Mouse (Mus musculus): ENCODE data around the gene Atf7ip. TPM values are rescaled to one million over a fixed set of nuclear protein-coding genes. Genes with fewer than 3 reads are reported as not detected.

Gene Atf7ip
- polyA plus RNA-seq, 1 experiment from 2014 or later = 38.2 TPM

GRCm38 (mm10) chr6:136491631-136492030 lies 14.3 kb upstream of the Atf7ip start:
- H3K27ac ChIP-seq (ENCODE audit: low read length) = no peak overlapping the region
- no peaks in the 10 kb centered on the region for H3K4me1 ChIP-seq (ENCODE audit: control insufficient read depth, insufficient read depth, low read length)
- ATAC-seq = no peak
- no peaks in the 10 kb centered on the region for H3K36me3 ChIP-seq (ENCODE audit: control insufficient read depth, insufficient read depth, low read length)
- WGBS = 89% methylated on average over 5 of the region's 5 CpGs
- no peaks in the 10 kb centered on the region for H3K9me3 ChIP-seq (replicated peaks; ENCODE audit: control insufficient read depth, low read length, poor library complexity, severe bottlenecking)
- H3K27me3 ChIP-seq (ENCODE audit: control insufficient read depth, insufficient read depth, low read depth, low read length) = no peaks in the 10 kb centered on the region
- H3K9ac ChIP-seq (ENCODE audit: low read depth, low read length) = no peak overlapping the region
- H3K4me2 ChIP-seq (ENCODE audit: low read length) = no peak overlapping the region
- no peak overlapping the region for H3K4me3 ChIP-seq (ENCODE audit: low read depth, low read length)

GRCm38 (mm10) chr6:136492251-136492650 lies 13.7 kb upstream of the Atf7ip start:
- Histone ChIP-seq H3K9me3 (replicated peaks; ENCODE audit: control insufficient read depth, low read length, poor library complexity, severe bottlenecking) (no peaks in the 10 kb centered on the region), H3K4me2 (ENCODE audit: low read length) (no peak overlapping the region), H3K27ac (ENCODE audit: low read length) (no peak overlapping the region), H3K9ac (ENCODE audit: low read depth, low read length) (no peak overlapping the region), H3K36me3 (ENCODE audit: control insufficient read depth, insufficient read depth, low read length) (no peaks in the 10 kb centered on the region), H3K27me3 (ENCODE audit: control insufficient read depth, insufficient read depth, low read depth, low read length) (no peaks in the 10 kb centered on the region), H3K4me1 (ENCODE audit: control insufficient read depth, insufficient read depth, low read length) (no peaks in the 10 kb centered on the region), H3K4me3 (ENCODE audit: low read depth, low read length) (no peak overlapping the region)
- ATAC-seq = no peak
- WGBS = 91% methylated on average over 4 of the region's 4 CpGs

GRCm38 (mm10) chr6:136493486-136493885 lies 12.5 kb upstream of the Atf7ip start:
- Histone ChIP-seq H3K9me3 (replicated peaks; ENCODE audit: control insufficient read depth, low read length, poor library complexity, severe bottlenecking) (no peaks in the 10 kb centered on the region), H3K9ac (ENCODE audit: low read depth, low read length) (no peak overlapping the region), H3K4me2 (ENCODE audit: low read length) (no peak overlapping the region), H3K4me3 (ENCODE audit: low read depth, low read length) (no peak overlapping the region), H3K4me1 (ENCODE audit: control insufficient read depth, insufficient read depth, low read length) (no peaks in the 10 kb centered on the region), H3K27me3 (ENCODE audit: control insufficient read depth, insufficient read depth, low read depth, low read length) (no peaks in the 10 kb centered on the region), H3K27ac (ENCODE audit: low read length) (no peak overlapping the region), H3K36me3 (ENCODE audit: control insufficient read depth, insufficient read depth, low read length) (no peaks in the 10 kb centered on the region)
- no peak for ATAC-seq
- 94% methylated on average over 7 of the region's 7 CpGs for WGBS

DNA sequence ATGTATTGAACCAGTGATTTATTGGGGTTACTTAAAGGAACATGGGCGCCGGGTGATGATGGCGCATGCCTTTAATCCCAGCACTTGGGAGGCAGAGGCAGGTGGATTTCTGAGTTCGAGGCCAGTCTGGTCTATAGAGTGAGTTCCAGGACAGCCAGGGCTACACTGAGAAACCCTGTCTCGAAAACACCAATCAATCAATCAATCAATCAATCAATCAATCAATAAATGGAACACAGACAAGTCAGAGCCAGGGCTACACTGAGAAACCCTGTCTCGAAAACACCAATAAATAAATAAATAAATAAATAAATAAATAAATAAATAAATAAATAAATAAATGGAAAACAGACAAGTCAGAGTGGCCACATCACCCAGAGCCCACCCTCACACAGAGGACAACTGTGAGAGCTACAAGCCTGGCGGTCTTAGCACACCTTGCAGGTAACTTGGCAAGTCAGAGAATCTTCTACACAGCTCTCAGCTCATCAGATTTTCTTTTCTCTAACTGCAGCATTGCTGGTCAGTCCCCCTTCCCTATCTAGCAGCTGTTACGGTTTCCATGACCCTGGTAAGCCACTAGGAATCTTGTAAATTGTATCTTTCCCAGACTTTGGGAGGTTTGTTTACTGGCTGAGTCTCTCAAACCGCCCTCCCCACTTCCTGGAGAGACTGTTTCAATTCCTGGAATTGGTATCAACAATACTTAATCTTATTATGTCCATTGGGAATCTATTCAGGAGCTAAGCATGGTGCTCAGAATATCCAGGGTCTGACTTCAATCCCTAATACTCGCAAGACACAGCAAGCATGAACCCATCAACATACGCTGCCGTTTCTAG lies 11.8 kb upstream of the Atf7ip start:
- no peak for ATAC-seq
- Histone ChIP-seq H3K27ac (ENCODE audit: low read length) (no peak overlapping the region), H3K4me1 (ENCODE audit: control insufficient read depth, insufficient read depth, low read length) (no peaks in the 10 kb centered on the region), H3K4me2 (ENCODE audit: low read length) (no peak overlapping the region), H3K9me3 (replicated peaks; ENCODE audit: control insufficient read depth, low read length, poor library complexity, severe bottlenecking) (no peaks in the 10 kb centered on the region), H3K27me3 (ENCODE audit: control insufficient read depth, insufficient read depth, low read depth, low read length) (no peaks in the 10 kb centered on the region), H3K9ac (ENCODE audit: low read depth, low read length) (no peak overlapping the region), H3K4me3 (ENCODE audit: low read depth, low read length) (no peak overlapping the region), H3K36me3 (ENCODE audit: control insufficient read depth, insufficient read depth, low read length) (no peaks in the 10 kb centered on the region)
- 91% methylated on average over 12 of the region's 12 CpGs for WGBS

DNA sequence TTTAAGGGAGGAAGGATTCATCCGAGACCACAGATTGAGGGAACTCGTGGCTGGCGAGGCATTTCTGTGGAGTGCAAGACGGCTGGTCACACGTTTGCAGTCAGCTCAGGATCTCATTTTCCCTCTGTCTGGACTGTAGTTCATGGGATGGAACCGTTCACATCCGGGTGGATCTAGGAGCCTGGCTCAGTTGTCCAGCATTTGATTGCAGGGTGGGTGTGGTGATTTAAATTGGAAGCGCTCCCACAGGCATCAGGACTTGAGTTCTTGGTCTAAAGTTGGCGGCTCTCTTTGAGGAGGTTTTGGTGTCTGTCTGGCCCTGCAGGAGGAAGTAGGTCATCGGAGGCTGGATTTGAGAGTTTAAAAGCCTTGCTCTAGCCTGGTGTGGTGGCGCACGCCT lies 10.9 kb upstream of the Atf7ip start:
- Histone ChIP-seq H3K4me3 (ENCODE audit: low read depth, low read length) (no peak overlapping the region), H3K4me2 (ENCODE audit: low read length) (no peak overlapping the region), H3K4me1 (ENCODE audit: control insufficient read depth, insufficient read depth, low read length) (no peaks in the 10 kb centered on the region), H3K27me3 (ENCODE audit: control insufficient read depth, insufficient read depth, low read depth, low read length) (no peaks in the 10 kb centered on the region), H3K27ac (ENCODE audit: low read length) (no peak overlapping the region), H3K9ac (ENCODE audit: low read depth, low read length) (no peak overlapping the region), H3K9me3 (replicated peaks; ENCODE audit: control insufficient read depth, low read length, poor library complexity, severe bottlenecking) (no peaks in the 10 kb centered on the region), H3K36me3 (ENCODE audit: control insufficient read depth, insufficient read depth, low read length) (no peaks in the 10 kb centered on the region)
- 93% methylated on average over 12 of the region's 12 CpGs for WGBS
- no peak for ATAC-seq

DNA sequence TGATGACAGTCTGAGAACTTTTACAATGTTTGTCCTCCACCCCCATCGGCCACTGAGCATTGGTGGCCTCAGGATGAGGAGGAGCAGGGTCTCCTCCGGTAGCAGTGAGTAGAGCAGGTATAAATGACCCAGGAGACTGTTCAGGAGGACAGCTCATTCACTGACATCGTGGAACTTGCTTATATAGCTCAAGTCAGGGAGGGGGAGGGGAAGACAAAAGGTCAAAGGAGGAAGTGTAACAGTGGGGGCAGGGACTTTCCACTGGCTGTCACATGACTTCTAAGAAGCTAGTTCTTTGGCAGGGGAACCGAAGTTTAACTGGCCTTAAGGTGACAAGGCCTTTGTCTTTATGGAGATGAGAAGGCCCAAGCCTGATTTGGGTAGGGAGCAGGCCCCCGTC lies 8.2 kb upstream of the Atf7ip start:
- WGBS = 59% methylated on average over 5 of the region's 5 CpGs
- no peak overlapping the region for H3K27ac ChIP-seq (ENCODE audit: low read length)
- no peak for ATAC-seq

DNA sequence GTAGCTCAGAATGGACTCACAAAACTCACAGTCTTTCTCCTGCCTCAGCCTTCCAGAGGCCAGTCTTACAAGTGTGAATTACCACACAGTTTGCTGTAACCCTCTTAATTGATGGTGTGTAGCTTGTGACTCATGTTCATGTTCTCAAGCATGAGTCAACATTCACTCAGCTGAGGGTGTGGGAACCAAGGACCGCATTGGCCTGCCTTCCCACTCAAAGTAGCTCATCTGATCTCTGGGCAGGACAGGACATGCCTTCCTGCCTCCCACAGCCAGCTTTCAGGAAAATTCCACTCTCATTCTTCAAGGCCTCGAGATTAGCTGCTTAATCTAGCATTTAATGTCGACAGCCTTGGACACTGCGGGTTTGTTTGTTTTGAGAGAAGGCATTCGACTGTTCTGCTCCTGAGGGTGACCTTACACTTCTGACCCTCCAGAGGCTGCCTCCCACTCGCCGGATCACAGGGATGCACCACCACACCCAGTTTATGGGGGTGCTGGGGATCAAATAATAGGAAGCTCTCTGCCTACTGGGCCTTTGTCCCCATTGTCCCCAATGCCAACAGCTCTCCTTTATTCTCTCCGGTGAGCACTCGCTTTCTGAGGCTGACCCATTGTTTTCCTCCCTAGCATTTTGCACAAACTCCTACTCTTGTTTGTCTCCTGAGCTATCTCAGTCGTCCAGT lies 6.5 kb upstream of the Atf7ip start:
- H3K27ac ChIP-seq (ENCODE audit: low read length) = no peak overlapping the region
- ATAC-seq = no peak
- H3K4me2 ChIP-seq (ENCODE audit: low read length) = no peak overlapping the region
- H3K9me3 ChIP-seq (replicated peaks; ENCODE audit: control insufficient read depth, low read length, poor library complexity, severe bottlenecking) = no peaks in the 10 kb centered on the region
- H3K4me1 ChIP-seq (ENCODE audit: control insufficient read depth, insufficient read depth, low read length) = no peaks in the 10 kb centered on the region
- no peak overlapping the region for H3K4me3 ChIP-seq (ENCODE audit: low read depth, low read length)
- H3K36me3 ChIP-seq (ENCODE audit: control insufficient read depth, insufficient read depth, low read length) = no peaks in the 10 kb centered on the region
- H3K9ac ChIP-seq (ENCODE audit: low read depth, low read length) = no peak overlapping the region
- 34% methylated on average over 10 of the region's 10 CpGs for WGBS
- H3K27me3 ChIP-seq (ENCODE audit: control insufficient read depth, insufficient read depth, low read depth, low read length) = no peaks in the 10 kb centered on the region

More for the DNA sequence above, 8.2 kb upstream of the Atf7ip start:
- H3K4me3 ChIP-seq (ENCODE audit: low read depth, low read length) = no peak overlapping the region
- no peak overlapping the region for H3K4me2 ChIP-seq (ENCODE audit: low read length)
- H3K9me3 ChIP-seq (replicated peaks; ENCODE audit: control insufficient read depth, low read length, poor library complexity, severe bottlenecking) = no peaks in the 10 kb centered on the region
- no peaks in the 10 kb centered on the region for H3K36me3 ChIP-seq (ENCODE audit: control insufficient read depth, insufficient read depth, low read length)
- H3K4me1 ChIP-seq (ENCODE audit: control insufficient read depth, insufficient read depth, low read length) = no peaks in the 10 kb centered on the region
- no peaks in the 10 kb centered on the region for H3K27me3 ChIP-seq (ENCODE audit: control insufficient read depth, insufficient read depth, low read depth, low read length)
- H3K9ac ChIP-seq (ENCODE audit: low read depth, low read length) = no peak overlapping the region

DNA sequence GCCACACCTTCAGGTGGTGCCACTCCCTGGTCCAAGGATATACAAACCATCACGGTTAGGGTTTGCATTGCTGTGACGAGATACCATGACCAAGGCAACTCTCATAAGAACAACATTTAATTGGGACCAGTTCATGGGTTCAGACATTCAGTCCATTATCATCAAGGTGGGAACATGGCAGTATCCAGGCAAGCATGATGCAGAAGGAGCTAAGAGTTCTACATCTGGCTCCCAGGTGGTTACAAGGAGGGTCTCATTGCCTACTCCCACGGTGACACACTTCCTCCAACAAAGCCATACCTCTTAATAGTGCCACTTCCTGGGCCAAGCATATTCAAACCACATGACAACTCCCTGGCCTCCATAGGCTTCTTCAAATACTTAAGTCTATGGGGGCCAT lies 2.7 kb downstream of the Atf7ip start:
- Histone ChIP-seq H3K9ac (ENCODE audit: low read depth, low read length) (no peak overlapping the region), H3K4me1 (ENCODE audit: control insufficient read depth, insufficient read depth, low read length) (no peaks in the 10 kb centered on the region), H3K4me3 (ENCODE audit: low read depth, low read length) (no peak overlapping the region), H3K27me3 (ENCODE audit: control insufficient read depth, insufficient read depth, low read depth, low read length) (no peaks in the 10 kb centered on the region), H3K36me3 (ENCODE audit: control insufficient read depth, insufficient read depth, low read length) (no peaks in the 10 kb centered on the region), H3K4me2 (ENCODE audit: low read length) (no peak overlapping the region), H3K9me3 (replicated peaks; ENCODE audit: control insufficient read depth, low read length, poor library complexity, severe bottlenecking) (no peaks in the 10 kb centered on the region), H3K27ac (ENCODE audit: low read length) (no peak overlapping the region)
- no peak for ATAC-seq
- 97% methylated on average over 3 of the region's 3 CpGs for WGBS

DNA sequence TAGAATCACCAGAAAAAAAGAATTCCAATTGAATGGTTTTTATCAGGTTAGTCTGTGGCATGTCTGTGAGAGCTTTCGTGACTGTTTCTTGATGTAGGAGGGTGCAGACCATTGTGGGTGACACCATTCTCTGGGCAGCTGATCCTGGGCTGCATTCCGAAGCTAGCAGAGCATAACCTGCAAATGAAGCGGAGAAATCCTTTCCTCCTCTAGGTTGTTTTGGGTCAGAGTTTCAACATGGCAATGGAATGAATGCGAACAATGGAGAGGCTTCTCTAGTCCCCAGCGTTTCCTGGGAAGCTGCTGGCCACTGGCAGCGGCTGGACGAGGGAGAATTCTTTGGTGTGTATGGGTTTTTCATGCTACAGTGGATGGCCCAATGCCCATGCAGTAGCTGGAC lies 5.0 kb downstream of the Atf7ip start:
- no peaks in the 10 kb centered on the region for H3K27me3 ChIP-seq (ENCODE audit: control insufficient read depth, insufficient read depth, low read depth, low read length)
- H3K9ac ChIP-seq (ENCODE audit: low read depth, low read length) = no peak overlapping the region
- ATAC-seq = no peak
- no peaks in the 10 kb centered on the region for H3K4me1 ChIP-seq (ENCODE audit: control insufficient read depth, insufficient read depth, low read length)
- H3K4me2 ChIP-seq (ENCODE audit: low read length) = no peak overlapping the region
- no peak overlapping the region for H3K4me3 ChIP-seq (ENCODE audit: low read depth, low read length)
- no peaks in the 10 kb centered on the region for H3K36me3 ChIP-seq (ENCODE audit: control insufficient read depth, insufficient read depth, low read length)
- H3K9me3 ChIP-seq (replicated peaks; ENCODE audit: control insufficient read depth, low read length, poor library complexity, severe bottlenecking) = no peaks in the 10 kb centered on the region; the same call in 1 of the 2 replicates
- 24% methylated on average over 7 of the region's 7 CpGs for WGBS
- H3K27ac ChIP-seq (ENCODE audit: low read length) = no peak overlapping the region
